Mouse (Mus musculus) A20 (cell line): ENCODE results near the gene Hmcn1.

Experiments used
- DNase-seq: peaks from one replicate; pipeline ENCODE4 v3.0.0-alpha.2; 2011; ENCODE audit warnings: low read depth, low spot score

The Hmcn1 gene

DNA sequence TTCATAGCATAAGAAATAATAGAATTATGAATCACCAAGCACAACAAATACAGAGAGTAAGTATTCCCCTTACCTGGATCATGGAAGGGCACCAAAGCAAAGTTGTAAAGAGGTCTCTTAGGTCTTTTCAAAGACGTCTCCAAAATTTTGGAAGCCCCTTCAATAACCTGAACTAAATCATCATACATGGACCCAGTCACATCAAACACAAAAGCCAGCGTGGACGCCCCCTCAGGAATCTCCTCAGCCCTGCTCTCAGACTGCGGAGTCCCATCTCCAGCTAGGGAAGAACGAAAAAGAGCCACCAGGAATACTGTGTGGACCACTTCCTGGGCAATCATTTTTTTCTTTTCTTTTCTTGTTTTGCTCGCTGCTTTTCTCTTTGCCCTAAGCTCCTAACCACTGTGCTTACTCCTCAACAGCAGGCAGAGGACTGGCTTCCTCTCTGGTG is 499 bp downstream of the Hmcn1 start:
- no peak for DNase-seq

DNA sequence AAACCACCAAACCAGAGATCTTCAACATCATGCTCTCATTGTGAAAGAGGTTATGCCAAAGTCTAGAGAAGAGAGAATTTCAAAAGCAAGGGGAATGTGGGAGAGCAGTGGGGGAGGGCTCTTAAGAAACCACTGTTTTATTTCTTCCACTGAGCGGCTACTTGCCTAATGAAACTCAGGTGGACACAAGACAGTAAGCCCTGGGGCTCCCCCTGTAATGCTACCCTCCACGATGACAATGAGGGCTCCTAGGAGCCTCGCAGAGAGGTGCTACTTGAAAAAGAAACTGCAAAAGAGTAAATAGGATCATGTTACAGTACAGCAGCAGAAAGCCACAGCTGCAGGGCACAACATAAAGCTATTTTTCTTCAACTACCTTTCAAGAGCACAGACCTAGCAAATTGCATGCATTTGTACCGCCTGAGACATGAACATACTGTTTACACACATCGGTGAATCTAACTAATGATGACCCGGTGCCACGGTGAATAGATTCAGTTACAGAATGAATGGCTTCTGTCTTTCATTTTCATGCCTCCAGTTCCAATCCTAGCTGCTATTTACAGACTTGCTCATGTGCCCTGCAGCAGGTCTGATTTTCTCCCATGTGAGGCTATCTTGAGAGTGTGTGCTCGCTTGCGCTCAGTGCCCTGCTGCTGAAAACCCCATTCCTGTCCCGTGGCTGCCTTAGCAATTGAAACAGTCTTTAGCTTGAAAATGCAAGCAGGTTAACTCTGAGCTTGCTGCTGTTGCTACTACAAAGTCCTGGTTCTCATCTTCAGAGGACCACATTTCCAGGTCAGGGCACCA is 1.3 kb downstream of the Hmcn1 start:
- peak; percentile 46 for DNase-seq

DNA sequence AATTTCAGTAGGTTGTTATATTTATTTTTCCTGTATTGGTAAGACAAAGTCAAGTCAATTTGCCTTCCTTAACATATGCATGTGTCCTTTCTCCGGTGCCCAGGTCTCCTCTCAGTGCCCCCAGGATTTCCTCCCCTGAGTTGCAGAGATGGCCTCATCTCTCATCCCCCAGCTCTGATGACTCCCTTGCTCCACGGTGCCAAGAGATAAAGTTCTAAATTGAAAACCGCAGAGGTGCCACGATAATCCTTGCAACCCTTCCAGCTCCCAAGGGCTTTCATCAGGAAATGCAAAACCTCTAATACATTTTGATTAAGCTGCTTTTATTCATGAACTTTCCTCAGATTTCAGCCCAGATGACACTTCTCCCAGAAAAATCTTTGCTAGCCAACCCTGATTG is 8.3 kb downstream of the Hmcn1 start:
- no peak for DNase-seq

DNA sequence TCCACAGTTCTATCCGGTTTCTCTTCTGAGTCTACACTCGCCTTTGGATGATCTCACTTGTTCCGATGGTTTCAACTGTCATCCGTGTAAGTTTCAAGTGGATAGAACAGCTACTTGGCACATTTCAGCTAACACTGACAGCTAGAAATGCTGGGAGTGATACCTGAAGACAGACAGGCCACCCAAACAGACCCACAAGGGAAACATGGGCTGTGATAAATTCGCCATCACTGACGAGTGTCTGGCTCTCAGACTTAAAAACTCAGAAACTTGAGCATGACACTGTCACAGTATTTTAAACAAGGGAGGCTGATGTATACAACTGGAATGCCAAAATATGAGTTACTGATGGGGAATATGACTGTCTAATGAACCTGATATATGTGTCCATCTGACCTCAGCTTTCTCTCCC is 9.1 kb downstream of the Hmcn1 start:
- no peak for DNase-seq

- no peak for DNase-seq
Observed at GRCm38 (mm10) chr1:150978651-150979050, 14.6 kb downstream of the Hmcn1 start.

GRCm38 (mm10) chr1:150976263-150976662 is 17.0 kb downstream of the Hmcn1 start:
- no peak for DNase-seq

DNA sequence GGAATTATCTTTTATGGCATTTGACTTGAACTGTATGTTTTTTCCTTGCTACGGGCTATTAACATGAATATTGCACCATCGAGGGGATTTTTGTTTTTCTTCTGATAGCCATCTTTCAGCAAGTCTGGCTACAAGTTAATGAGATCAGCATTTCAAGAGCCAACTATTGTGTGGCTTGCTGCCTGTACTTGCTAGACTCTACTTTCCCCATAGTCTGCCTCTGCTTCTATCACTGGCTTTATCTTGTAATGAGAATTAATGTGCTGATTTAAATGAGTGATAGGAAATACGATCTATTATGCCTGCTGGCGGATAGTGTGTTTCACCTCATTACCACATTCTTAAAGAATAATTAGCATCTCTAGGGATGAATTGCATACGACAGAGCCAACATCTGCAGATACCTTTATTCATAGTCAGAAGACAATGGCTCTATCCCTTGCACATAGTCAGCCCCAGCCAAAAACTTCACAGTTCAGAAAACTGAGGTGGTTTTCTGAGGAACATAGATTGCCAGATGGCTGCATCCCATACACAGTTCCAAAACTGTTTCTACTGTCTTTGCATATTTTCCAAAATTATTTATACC is 33.7 kb downstream of the Hmcn1 start:
- DNase-seq: no peak

DNA sequence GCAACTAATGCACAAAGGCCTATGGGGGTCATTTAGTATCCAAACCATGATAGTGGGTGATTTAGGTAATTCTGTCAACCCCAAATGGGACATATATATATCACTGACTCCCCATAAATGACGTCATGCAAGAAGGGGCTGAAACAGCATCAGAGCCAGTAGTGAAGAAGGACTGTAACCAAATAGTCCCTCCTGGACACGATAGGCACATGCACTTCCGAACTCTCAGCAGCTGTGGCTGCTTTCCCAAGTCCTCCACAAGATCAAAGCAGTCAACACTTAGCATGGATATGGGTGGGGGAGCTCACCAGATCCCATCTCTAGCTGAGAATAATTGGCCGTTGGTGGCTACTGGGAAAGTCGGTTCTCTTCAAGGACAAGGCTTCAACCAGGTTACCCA is 42.2 kb downstream of the Hmcn1 start:
- no peak for DNase-seq

DNA sequence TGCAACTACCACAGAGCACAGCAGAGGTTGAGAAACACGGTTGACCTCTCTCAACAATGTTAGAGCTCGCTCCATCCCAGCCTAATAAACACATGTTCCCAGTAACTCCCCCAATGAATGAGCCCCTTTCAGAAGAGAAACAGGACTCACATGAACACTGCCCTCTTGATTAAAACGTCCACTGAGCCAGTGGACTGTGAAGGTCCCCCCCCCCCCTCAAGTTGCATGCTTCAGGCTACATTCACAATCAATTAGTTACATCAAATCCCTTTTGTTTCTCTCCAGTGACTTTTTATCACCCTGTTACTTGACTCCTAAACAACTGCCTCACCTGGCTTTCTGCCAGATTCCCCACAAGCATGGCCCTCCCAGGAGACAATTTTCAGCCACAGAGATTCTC is 43.2 kb downstream of the Hmcn1 start:
- no peak for DNase-seq

- no peak for DNase-seq
Observed at GRCm38 (mm10) chr1:150948911-150949310, 44.3 kb downstream of the Hmcn1 start.

- DNase-seq: no peak
Observed at GRCm38 (mm10) chr1:150943601-150944000, 49.6 kb downstream of the Hmcn1 start.

DNA sequence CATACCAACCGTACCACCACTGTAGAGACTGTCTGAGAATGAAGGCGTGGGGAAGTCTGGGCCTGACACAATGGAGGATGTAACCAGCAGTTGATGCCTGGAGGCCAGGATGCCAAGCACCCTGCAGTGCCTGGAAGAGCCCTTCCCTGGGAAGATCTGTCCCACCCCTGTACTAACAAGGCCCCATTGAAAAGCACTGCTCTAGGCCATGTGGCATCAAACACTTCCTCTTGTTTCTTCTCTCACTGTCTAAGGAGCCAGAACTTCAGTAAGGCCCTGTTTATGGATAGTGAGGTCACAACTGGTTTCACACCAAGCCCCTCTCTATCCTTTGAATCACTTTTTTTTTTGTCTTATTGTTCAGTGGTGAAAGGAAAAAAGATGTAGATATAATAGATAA is 51.1 kb downstream of the Hmcn1 start:
- DNase-seq: no peak

GRCm38 (mm10) chr1:150936821-150937220 is 56.4 kb downstream of the Hmcn1 start:
- DNase-seq: no peak

- no peak for DNase-seq
Observed at GRCm38 (mm10) chr1:150933616-150934015, 59.6 kb downstream of the Hmcn1 start.

DNA sequence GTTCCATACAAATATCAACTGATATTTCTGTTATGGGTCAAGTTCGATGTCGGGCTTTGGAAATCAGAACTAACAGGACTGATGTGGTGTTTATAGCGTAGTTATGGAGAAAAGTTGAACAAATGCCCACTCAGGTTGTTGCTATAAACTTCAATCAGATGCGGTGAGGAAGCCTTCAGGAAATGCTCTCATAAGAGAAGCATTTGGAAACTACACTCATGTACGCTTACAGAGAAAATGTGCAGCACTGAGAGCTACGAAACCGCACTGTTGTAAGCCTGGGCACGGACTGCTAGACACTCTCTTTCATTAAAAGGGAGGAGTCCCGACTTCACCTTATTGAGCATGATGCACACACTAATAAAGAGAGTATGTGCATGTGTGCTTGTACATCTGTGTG is 72.4 kb downstream of the Hmcn1 start:
- no peak for DNase-seq

DNA sequence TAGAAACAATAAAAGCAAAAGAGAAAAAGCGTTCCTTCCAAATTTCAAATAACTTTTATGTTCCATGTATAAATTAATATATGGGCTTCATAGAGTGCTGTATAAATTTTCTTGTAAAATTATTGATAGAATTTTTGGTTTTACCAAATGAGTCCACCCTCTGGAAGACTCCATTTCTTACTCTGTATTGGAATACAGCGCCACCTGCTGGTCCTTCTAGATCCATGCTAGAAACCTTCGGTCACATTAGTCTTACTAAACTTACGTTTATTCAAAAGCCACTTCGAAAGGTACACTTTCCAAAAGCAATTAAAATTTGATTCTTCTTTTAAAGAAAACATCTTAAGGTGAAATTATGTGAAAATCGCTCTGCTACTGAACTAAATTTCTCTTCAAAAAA is 73.0 kb downstream of the Hmcn1 start:
- DNase-seq: peak; percentile 56

GRCm38 (mm10) chr1:150914936-150915335 is 78.3 kb downstream of the Hmcn1 start:
- no peak for DNase-seq

- no peak for DNase-seq
Observed at GRCm38 (mm10) chr1:150913586-150914136, 79.6 kb downstream of the Hmcn1 start.

GRCm38 (mm10) chr1:150909642-150910041 is 83.6 kb downstream of the Hmcn1 start:
- no peak for DNase-seq

- no peak for DNase-seq
Observed at GRCm38 (mm10) chr1:150893677-150894188, 99.5 kb downstream of the Hmcn1 start.

- no peak for DNase-seq
Observed at GRCm38 (mm10) chr1:150890017-150890416, 103.2 kb downstream of the Hmcn1 start.

GRCm38 (mm10) chr1:150886267-150886666 is 107.0 kb downstream of the Hmcn1 start:
- no peak for DNase-seq

GRCm38 (mm10) chr1:150878421-150878820 is 114.8 kb downstream of the Hmcn1 start:
- DNase-seq: no peak
